Mouse (Mus musculus) stomach, embryonic 16.5 days (tissue): Measurements from ENCODE around the gene Map2. TPM values are rescaled to one million over a fixed set of nuclear protein-coding genes. Genes with fewer than 3 reads are reported as not detected.

Experiments used
- ATAC-seq: fragments of 200-750 bp; cut with Nextera tagmentation; 2 replicates; pipeline ENCODE4 v1.8.0; 2017; ENCODE audit warnings: moderate number of reproducible peaks, moderate TSS enrichment; ENCODE audit not compliant: insufficient read depth, low FRiP score
- H3K27ac ChIP-seq: fragments of 300-500 bp; sonication (generic); 2 replicates; pipeline ENCODE4 v1.5.1; 2014; ENCODE audit warnings: low read length
- H3K27me3 ChIP-seq: fragments of 300-500 bp; sonication (generic); 2 replicates; pipeline ENCODE4 v1.6.1; 2014; ENCODE audit warnings: low read length, control low read depth, mixed read lengths; ENCODE audit not compliant: control insufficient read depth, insufficient read depth
- H3K36me3 ChIP-seq: fragments of 300-500 bp; sonication (generic); 2 replicates; pipeline ENCODE4 v1.6.1; 2014; ENCODE audit warnings: low read length; ENCODE audit not compliant: control insufficient read depth, insufficient read depth
- H3K4me1 ChIP-seq: fragments of 300-500 bp; sonication (generic); 2 replicates; pipeline ENCODE4 v1.6.1; 2014; ENCODE audit warnings: low read length, control low read depth, mixed read lengths; ENCODE audit not compliant: control insufficient read depth, insufficient read depth
- H3K4me2 ChIP-seq: fragments of 300-500 bp; sonication (generic); 2 replicates; pipeline ENCODE4 v1.6.1; 2014; ENCODE audit warnings: low read depth, low read length, mixed read lengths
- H3K4me3 ChIP-seq: fragments of 300-500 bp; sonication (generic); replicated peaks from 2 replicates; pipeline ENCODE4 v1.5.1; 2014; ENCODE audit warnings: mild to moderate bottlenecking, low read length
- H3K9ac ChIP-seq: fragments of 300-500 bp; sonication (generic); 2 replicates; pipeline ENCODE4 v1.6.1; 2014; ENCODE audit warnings: low read length
- H3K9me3 ChIP-seq: fragments of 300-500 bp; sonication (generic); replicated peaks from 2 replicates; pipeline ENCODE4 v1.6.1; 2016; ENCODE audit warnings: low read length, control low read depth; ENCODE audit not compliant: control insufficient read depth
- WGBS: fragments of 180-500 bp; shearing (Covaris S2); extraction: QIAGEN DNeasy Blood & Tissue Kit; methylation state at CpG from one replicate; pipeline ENCODE4 v1.1.7; 2014; 5-methylcytosine and 5-hydroxymethylcytosine counted together
- polyA plus RNA-seq: library from polyadenylated mRNA; unstranded; fragments of >200 nt; fragmentation: Nextera tagmentation; extraction: Ambion mirVana; gene quantifications from 2 replicates; pipeline ENCODE4 v1.2.1, GENCODE M21; 2015

Map2 gene
- 17.8 and 19.8 TPM in 2 replicates for polyA plus RNA-seq

DNA sequence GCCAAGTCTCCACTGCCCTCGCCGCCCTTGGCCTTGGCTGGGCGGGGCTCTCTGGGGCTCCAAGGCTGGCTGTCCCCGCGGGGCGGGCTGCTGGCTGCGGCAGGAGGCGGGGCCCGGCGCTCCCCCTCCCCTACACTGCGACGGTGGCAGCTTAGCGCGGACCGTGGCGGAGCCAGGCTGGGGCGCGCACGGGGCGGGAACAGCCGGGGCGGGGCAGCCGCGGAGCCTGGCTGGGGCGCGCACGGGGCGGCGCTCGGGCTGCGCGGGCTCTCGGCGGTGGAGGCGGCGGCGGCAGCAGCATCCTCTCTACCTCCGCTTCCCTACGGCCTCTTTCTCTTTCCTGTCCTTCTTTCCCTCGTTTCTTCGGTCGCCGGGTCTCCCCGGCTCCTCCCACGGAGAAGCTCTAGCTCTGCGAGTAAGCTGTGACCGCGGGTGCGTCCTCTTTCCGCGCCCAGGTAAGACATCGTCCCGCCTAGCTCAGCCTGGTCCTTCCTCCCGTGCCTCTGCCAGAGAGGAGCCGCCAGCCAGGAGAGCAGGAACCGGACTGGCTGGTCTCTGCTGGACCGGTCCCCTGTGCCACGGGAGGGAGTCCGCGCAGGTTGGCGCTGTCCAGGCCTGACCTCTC, at the start of gene Map2:
Gene Map2 (plus strand): TSS at position 233 of the 625 bp plus-strand sequence.
- peak within 1 kb of the TSS; percentile 91 for H3K4me2 ChIP-seq
- peak within 1 kb of the TSS; percentile 63 for H3K9ac ChIP-seq
- peak; percentile 98 for ATAC-seq
- H3K27me3 ChIP-seq = no peaks in the 10 kb centered on the region
- WGBS = under 1% methylated on average over 45 of the region's 61 CpGs
- H3K4me3 ChIP-seq = peak within 1 kb of the TSS; percentile 58
- peak within 1 kb of the TSS; percentile 10; the same call in 1 of the 2 replicates for H3K27ac ChIP-seq
- H3K9me3 ChIP-seq = no peaks in the 10 kb centered on the region
- 0 out of 2 replicates have a peak, but pooled peaks cover 6% of the 10 kb centered on the region for H3K4me1 ChIP-seq
- H3K36me3 ChIP-seq = no peaks in the 10 kb centered on the region

DNA sequence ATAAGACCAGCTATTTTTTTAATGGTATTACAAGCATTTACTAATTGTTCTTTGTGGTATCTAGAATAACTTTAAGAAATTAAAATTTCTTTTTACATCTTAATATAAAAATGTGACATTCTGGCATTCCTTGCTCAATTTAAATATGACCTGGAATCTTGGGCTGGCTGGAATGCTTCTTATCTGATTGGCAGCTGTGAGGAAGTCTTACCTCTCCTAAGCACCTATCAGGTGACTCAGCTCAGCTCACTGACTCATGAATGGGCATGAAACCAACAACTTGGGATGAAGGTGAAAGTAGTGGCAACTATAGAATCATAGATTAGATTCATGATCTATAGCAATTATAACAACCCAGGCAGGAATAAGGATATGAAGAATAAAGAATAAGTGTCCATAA, 42.1 kb upstream of the Map2 start:
- H3K9me3 ChIP-seq = no peaks in the 10 kb centered on the region
- ATAC-seq = no peak
- H3K27me3 ChIP-seq = no peaks in the 10 kb centered on the region
- no peak overlapping the region for H3K4me2 ChIP-seq
- H3K27ac ChIP-seq = no peak overlapping the region
- H3K4me1 ChIP-seq = no peaks in the 10 kb centered on the region
- no peak overlapping the region for H3K9ac ChIP-seq
- H3K36me3 ChIP-seq = no peaks in the 10 kb centered on the region
- no peak overlapping the region for H3K4me3 ChIP-seq

DNA sequence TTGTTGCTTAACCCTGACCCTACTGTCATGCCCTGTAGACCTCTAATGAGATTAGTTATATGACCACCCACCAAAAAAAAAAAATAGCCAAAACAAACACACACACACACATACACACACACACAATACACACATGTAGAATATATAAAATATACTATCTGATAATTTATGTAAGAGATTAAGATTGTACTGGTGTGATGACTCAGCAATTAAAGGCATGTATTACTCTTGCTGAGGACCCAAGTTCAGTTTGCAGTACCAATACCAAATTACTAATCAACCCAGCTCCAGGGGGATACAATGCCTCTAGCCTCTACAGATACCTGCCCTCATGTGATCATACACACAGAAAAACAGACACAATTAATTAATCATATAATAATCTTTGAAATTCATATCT, 39.7 kb upstream of the Map2 start:
- H3K9ac ChIP-seq = no peak overlapping the region
- no peaks in the 10 kb centered on the region for H3K27me3 ChIP-seq
- no peak overlapping the region for H3K4me3 ChIP-seq
- H3K36me3 ChIP-seq = no peaks in the 10 kb centered on the region
- no peak overlapping the region for H3K4me2 ChIP-seq
- H3K4me1 ChIP-seq = no peaks in the 10 kb centered on the region
- ATAC-seq = no peak
- no peak overlapping the region for H3K27ac ChIP-seq
- no peaks in the 10 kb centered on the region for H3K9me3 ChIP-seq

DNA sequence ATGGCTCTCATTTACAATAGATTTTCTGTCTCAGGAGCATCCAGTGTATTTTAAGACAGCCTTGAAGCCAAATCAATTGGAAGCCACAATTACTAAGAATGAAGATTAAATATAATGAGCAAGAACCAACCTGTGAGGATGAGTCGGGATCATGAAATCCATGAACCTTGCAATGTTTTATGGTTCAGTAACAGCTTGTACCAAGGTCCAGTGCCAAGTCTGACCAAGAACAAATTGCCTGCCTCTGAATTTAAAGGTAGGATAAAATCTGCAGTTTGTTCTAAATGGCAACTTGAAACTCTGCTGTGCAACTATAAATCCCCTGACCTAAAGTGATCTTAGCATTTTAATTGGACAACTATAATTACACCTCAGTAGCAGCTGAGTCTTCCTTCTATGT, 34.4 kb upstream of the Map2 start:
- ATAC-seq = no peak
- no peak overlapping the region for H3K9ac ChIP-seq
- 81% methylated on average over 1 of the region's 1 CpGs for WGBS
- no peak overlapping the region for H3K4me2 ChIP-seq
- no peaks in the 10 kb centered on the region for H3K36me3 ChIP-seq
- no peaks in the 10 kb centered on the region for H3K4me1 ChIP-seq
- no peaks in the 10 kb centered on the region for H3K9me3 ChIP-seq
- H3K27me3 ChIP-seq = no peaks in the 10 kb centered on the region
- no peak overlapping the region for H3K27ac ChIP-seq
- H3K4me3 ChIP-seq = no peak overlapping the region

DNA sequence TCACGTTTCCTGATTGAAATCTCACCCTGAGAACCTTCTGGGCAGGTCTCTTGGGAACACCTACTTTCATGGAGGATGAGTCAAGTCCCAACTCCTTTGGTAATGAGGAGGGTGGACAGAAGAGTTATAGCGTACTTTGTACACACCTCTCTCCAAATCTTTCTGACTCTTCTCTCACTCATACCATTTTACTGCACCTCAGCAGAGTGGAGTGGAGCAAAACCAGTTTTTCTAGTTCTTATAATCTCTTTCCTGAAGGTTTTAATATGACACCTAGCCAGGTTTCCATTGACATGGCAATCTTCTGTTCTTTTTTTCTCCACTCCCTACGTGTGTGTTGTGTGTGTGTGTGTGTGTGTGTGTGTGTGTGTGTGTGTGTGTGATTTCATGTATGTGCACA, 29.9 kb upstream of the Map2 start:
- H3K9me3 ChIP-seq = no peaks in the 10 kb centered on the region
- H3K4me1 ChIP-seq = no peaks in the 10 kb centered on the region
- no peaks in the 10 kb centered on the region for H3K27me3 ChIP-seq
- no peaks in the 10 kb centered on the region for H3K36me3 ChIP-seq
- no peak overlapping the region for H3K27ac ChIP-seq
- H3K9ac ChIP-seq = no peak overlapping the region
- WGBS = 56% methylated on average over 3 of the region's 3 CpGs
- no peak for ATAC-seq
- no peak overlapping the region for H3K4me2 ChIP-seq
- no peak overlapping the region for H3K4me3 ChIP-seq

DNA sequence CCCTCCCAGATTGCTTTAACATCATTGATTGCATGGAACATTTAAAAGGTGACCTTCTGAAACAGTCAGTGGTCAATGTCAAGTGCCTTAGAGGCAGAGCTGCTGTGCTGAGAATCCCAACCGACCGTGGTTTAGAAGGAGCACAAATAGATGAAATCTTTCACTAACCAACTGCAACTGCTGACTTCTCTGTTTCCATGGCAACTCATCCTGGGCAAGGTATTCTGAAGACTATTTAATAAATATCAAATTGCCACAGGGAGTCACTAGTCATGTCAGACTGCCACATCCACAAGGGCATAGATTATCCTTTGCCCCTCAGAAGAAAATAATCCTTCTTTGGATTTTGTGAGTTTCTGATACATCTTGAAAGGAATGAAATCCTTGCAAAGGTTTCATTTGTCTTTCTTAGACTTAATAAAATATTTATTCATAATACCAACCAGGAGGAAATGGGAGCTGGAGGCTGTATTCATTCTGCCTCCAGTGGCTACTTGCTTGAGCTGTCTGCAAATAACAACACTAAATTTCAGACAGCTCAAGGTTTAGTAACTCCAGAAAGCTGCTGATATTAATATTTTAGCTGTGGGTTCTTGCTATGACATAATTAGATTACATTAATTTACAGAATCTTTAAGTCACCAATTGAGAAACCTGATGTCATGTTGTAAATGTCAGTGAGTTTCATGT, 26.1 kb upstream of the Map2 start:
- H3K4me2 ChIP-seq = no peak overlapping the region
- H3K9ac ChIP-seq = no peak overlapping the region
- H3K4me3 ChIP-seq = no peak overlapping the region
- no peaks in the 10 kb centered on the region for H3K4me1 ChIP-seq
- H3K36me3 ChIP-seq = no peaks in the 10 kb centered on the region
- no peak for ATAC-seq
- 51% methylated on average over 2 of the region's 2 CpGs for whole genome bisulfite sequencing
- H3K27me3 ChIP-seq = no peaks in the 10 kb centered on the region
- no peak overlapping the region for H3K27ac ChIP-seq
- H3K9me3 ChIP-seq = no peaks in the 10 kb centered on the region

DNA sequence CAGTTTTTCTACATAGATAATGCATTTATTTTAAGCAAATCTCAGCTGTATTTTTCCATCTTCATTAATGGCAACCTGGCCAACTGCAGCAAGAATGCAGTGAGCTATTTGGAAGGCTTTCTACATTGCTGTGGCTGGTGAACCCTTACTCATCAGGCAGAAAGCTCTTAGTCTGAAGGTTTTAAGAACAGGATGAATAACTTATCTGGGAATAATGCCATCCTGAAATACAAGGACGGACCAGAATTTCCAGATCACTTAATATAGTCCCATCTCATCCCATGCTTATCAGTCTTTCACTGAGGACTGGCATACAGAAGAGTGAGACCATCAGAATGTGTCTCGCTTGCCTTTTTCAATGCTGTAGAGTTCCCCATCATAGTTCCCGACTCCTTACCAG, 24.3 kb upstream of the Map2 start:
- ATAC-seq = no peak
- WGBS = 80% methylated on average over 3 of the region's 3 CpGs
- Histone ChIP-seq H3K36me3 (no peaks in the 10 kb centered on the region), H3K9me3 (no peaks in the 10 kb centered on the region), H3K4me2 (no peak overlapping the region), H3K4me1 (no peaks in the 10 kb centered on the region), H3K9ac (no peak overlapping the region), H3K4me3 (no peak overlapping the region), H3K27me3 (no peaks in the 10 kb centered on the region), H3K27ac (no peak overlapping the region)

DNA sequence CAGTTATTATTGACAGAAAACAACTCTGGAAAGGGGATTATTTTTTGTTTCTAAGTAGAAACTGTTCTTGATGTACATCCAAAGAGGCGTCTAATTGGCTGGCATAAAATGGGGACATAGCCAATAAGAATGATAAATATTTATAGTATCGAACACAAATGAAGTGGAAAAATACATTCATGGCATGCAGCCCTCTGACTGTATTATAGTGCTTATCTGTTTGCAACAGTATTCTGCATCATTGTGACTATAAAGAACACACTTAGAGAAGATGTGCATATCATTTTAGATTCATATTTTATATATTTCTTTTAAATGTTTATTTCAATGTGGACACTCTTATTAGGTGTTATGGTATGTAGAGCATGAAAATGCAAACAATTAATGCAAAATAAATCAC, 17.9 kb upstream of the Map2 start:
- Histone ChIP-seq H3K36me3 (no peaks in the 10 kb centered on the region), H3K27me3 (no peaks in the 10 kb centered on the region), H3K4me3 (no peak overlapping the region), H3K4me1 (no peaks in the 10 kb centered on the region), H3K4me2 (no peak overlapping the region), H3K9ac (no peak overlapping the region), H3K9me3 (no peaks in the 10 kb centered on the region), H3K27ac (no peak overlapping the region)
- no peak for ATAC-seq
- 82% methylated on average over 2 of the region's 2 CpGs for WGBS

DNA sequence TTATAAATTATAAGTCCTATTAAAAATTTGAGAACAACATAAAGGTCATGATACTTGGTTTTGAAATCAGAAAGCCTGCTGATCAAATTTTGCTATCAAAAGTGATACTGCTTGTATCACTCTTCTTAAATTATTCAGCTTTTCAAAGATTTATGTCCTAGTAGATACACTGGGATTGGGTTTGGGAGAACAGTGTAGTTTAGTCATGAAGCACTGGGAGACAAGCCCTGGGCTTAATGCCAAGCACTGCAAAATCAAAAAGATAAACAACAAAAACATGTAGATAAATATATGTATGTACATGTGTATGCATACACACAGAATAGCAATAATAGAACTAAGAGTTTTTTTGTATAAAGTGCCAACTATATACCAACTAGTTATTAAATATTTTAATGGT, 17.5 kb upstream of the Map2 start:
- ATAC-seq = no peak
- no peaks in the 10 kb centered on the region for H3K9me3 ChIP-seq
- no peaks in the 10 kb centered on the region for H3K4me1 ChIP-seq
- H3K4me2 ChIP-seq = no peak overlapping the region
- H3K27ac ChIP-seq = no peak overlapping the region
- no peak overlapping the region for H3K4me3 ChIP-seq
- H3K9ac ChIP-seq = no peak overlapping the region
- no peaks in the 10 kb centered on the region for H3K27me3 ChIP-seq
- no peaks in the 10 kb centered on the region for H3K36me3 ChIP-seq
